Mouse (Mus musculus): ENCODE data around the gene Itpr2. TPM values are rescaled to one million over a fixed set of nuclear protein-coding genes. Genes with fewer than 3 reads are reported as not detected.

Gene Itpr2
- polyA plus RNA-seq, 1 experiment from 2014 or later = 6.1 TPM

GRCm38 (mm10) chr6:146258261-146258660 lies 243.8 kb downstream of the Itpr2 start:
- Histone ChIP-seq H3K4me1 (ENCODE audit: control insufficient read depth, insufficient read depth, low read length) (no peaks in the 10 kb centered on the region), H3K9me3 (ENCODE audit: control insufficient read depth, low read length) (no peaks in the 10 kb centered on the region), H3K9ac (replicated peaks; ENCODE audit: low read depth, low read length) (no peak overlapping the region), H3K4me2 (ENCODE audit: low read depth, low read length) (no peak overlapping the region), H3K27me3 (ENCODE audit: control insufficient read depth, insufficient read depth, low read length) (no peaks in the 10 kb centered on the region), H3K4me3 (ENCODE audit: low read depth, low read length) (no peak overlapping the region), H3K36me3 (ENCODE audit: control insufficient read depth, insufficient read depth, low read length) (no peaks in the 10 kb centered on the region), H3K27ac (ENCODE audit: low read depth, low read length) (no peak overlapping the region)
- ATAC-seq (ENCODE audit: low read depth) = no peak
- WGBS = 98% methylated on average over 3 of the region's 3 CpGs

GRCm38 (mm10) chr6:146256947-146257670 lies 244.9 kb downstream of the Itpr2 start:
- ATAC-seq (ENCODE audit: low read depth) = no peak
- Histone ChIP-seq H3K9me3 (ENCODE audit: control insufficient read depth, low read length) (no peaks in the 10 kb centered on the region), H3K27ac (ENCODE audit: low read depth, low read length) (no peak overlapping the region), H3K9ac (replicated peaks; ENCODE audit: low read depth, low read length) (no peak overlapping the region), H3K4me2 (ENCODE audit: low read depth, low read length) (no peak overlapping the region), H3K27me3 (ENCODE audit: control insufficient read depth, insufficient read depth, low read length) (no peaks in the 10 kb centered on the region), H3K36me3 (ENCODE audit: control insufficient read depth, insufficient read depth, low read length) (no peaks in the 10 kb centered on the region), H3K4me1 (ENCODE audit: control insufficient read depth, insufficient read depth, low read length) (no peaks in the 10 kb centered on the region), H3K4me3 (ENCODE audit: low read depth, low read length) (no peak overlapping the region)
- WGBS = 94% methylated on average over 7 of the region's 7 CpGs

- 81% methylated on average over 2 of the region's 2 CpGs for WGBS
- Histone ChIP-seq H3K4me2 (ENCODE audit: low read depth, low read length) (no peak overlapping the region), H3K36me3 (ENCODE audit: control insufficient read depth, insufficient read depth, low read length) (no peaks in the 10 kb centered on the region)
These were observed 245.6 kb downstream of the Itpr2 start for GRCm38 (mm10) chr6:146256401-146256800.

GRCm38 (mm10) chr6:146255656-146256055 lies 246.4 kb downstream of the Itpr2 start:
- Histone ChIP-seq H3K9me3 (ENCODE audit: control insufficient read depth, low read length) (no peaks in the 10 kb centered on the region), H3K27ac (ENCODE audit: low read depth, low read length) (no peak overlapping the region), H3K27me3 (ENCODE audit: control insufficient read depth, insufficient read depth, low read length) (no peaks in the 10 kb centered on the region), H3K4me3 (ENCODE audit: low read depth, low read length) (no peak overlapping the region), H3K9ac (replicated peaks; ENCODE audit: low read depth, low read length) (no peak overlapping the region), H3K4me1 (ENCODE audit: control insufficient read depth, insufficient read depth, low read length) (no peaks in the 10 kb centered on the region), H3K36me3 (ENCODE audit: control insufficient read depth, insufficient read depth, low read length) (no peaks in the 10 kb centered on the region), H3K4me2 (ENCODE audit: low read depth, low read length) (no peak overlapping the region)
- 95% methylated on average over 6 of the region's 6 CpGs for WGBS
- ATAC-seq (ENCODE audit: low read depth) = no peak

More at GRCm38 (mm10) chr6:146256401-146256800, 245.6 kb downstream of the Itpr2 start:
- no peaks in the 10 kb centered on the region for H3K9me3 ChIP-seq (ENCODE audit: control insufficient read depth, low read length)
- no peak for ATAC-seq (ENCODE audit: low read depth)
- no peaks in the 10 kb centered on the region for H3K27me3 ChIP-seq (ENCODE audit: control insufficient read depth, insufficient read depth, low read length)
- no peak overlapping the region for H3K27ac ChIP-seq (ENCODE audit: low read depth, low read length)
- no peak overlapping the region for H3K4me3 ChIP-seq (ENCODE audit: low read depth, low read length)
- no peak overlapping the region for H3K9ac ChIP-seq (replicated peaks; ENCODE audit: low read depth, low read length)
- no peaks in the 10 kb centered on the region for H3K4me1 ChIP-seq (ENCODE audit: control insufficient read depth, insufficient read depth, low read length)

- 65% methylated on average over 9 of the region's 9 CpGs for WGBS
- H3K4me1 ChIP-seq (ENCODE audit: control insufficient read depth, insufficient read depth, low read length) = no peaks in the 10 kb centered on the region
- H3K4me2 ChIP-seq (ENCODE audit: low read depth, low read length) = no peak overlapping the region
- no peak overlapping the region for H3K9ac ChIP-seq (replicated peaks; ENCODE audit: low read depth, low read length)
- H3K4me3 ChIP-seq (ENCODE audit: low read depth, low read length) = no peak overlapping the region
- H3K27ac ChIP-seq (ENCODE audit: low read depth, low read length) = no peak overlapping the region
- no peaks in the 10 kb centered on the region for H3K36me3 ChIP-seq (ENCODE audit: control insufficient read depth, insufficient read depth, low read length)
- H3K27me3 ChIP-seq (ENCODE audit: control insufficient read depth, insufficient read depth, low read length) = no peaks in the 10 kb centered on the region
- ATAC-seq (ENCODE audit: low read depth) = no peak
- no peaks in the 10 kb centered on the region for H3K9me3 ChIP-seq (ENCODE audit: control insufficient read depth, low read length)
These were observed 247.1 kb downstream of the Itpr2 start for GRCm38 (mm10) chr6:146254931-146255330.

- peak; percentile 66; the same call in 1 of the 2 replicates for ATAC-seq (ENCODE audit: low read depth)
- no peaks in the 10 kb centered on the region for H3K36me3 ChIP-seq (ENCODE audit: control insufficient read depth, insufficient read depth, low read length)
These were observed 247.7 kb downstream of the Itpr2 start for GRCm38 (mm10) chr6:146254216-146254820.

GRCm38 (mm10) chr6:146249096-146249495 lies 252.9 kb downstream of the Itpr2 start:
- WGBS = 87% methylated on average over 6 of the region's 6 CpGs
- Histone ChIP-seq H3K9ac (replicated peaks; ENCODE audit: low read depth, low read length) (no peak overlapping the region), H3K4me3 (ENCODE audit: low read depth, low read length) (no peak overlapping the region), H3K9me3 (ENCODE audit: control insufficient read depth, low read length) (no peaks in the 10 kb centered on the region), H3K36me3 (ENCODE audit: control insufficient read depth, insufficient read depth, low read length) (no peaks in the 10 kb centered on the region), H3K27me3 (ENCODE audit: control insufficient read depth, insufficient read depth, low read length) (no peaks in the 10 kb centered on the region), H3K4me2 (ENCODE audit: low read depth, low read length) (no peak overlapping the region), H3K4me1 (ENCODE audit: control insufficient read depth, insufficient read depth, low read length) (no peaks in the 10 kb centered on the region), H3K27ac (ENCODE audit: low read depth, low read length) (no peak overlapping the region)
- ATAC-seq (ENCODE audit: low read depth) = no peak

More at GRCm38 (mm10) chr6:146254216-146254820, 247.7 kb downstream of the Itpr2 start:
- Histone ChIP-seq H3K27me3 (ENCODE audit: control insufficient read depth, insufficient read depth, low read length) (no peaks in the 10 kb centered on the region), H3K9me3 (ENCODE audit: control insufficient read depth, low read length) (no peaks in the 10 kb centered on the region), H3K4me2 (ENCODE audit: low read depth, low read length) (no peak overlapping the region), H3K27ac (ENCODE audit: low read depth, low read length) (no peak overlapping the region), H3K9ac (replicated peaks; ENCODE audit: low read depth, low read length) (no peak overlapping the region), H3K4me1 (ENCODE audit: control insufficient read depth, insufficient read depth, low read length) (no peaks in the 10 kb centered on the region), H3K4me3 (ENCODE audit: low read depth, low read length) (no peak overlapping the region)
- 64% methylated on average over 3 of the region's 3 CpGs for WGBS

GRCm38 (mm10) chr6:146248341-146248740 lies 253.7 kb downstream of the Itpr2 start:
- Histone ChIP-seq H3K9me3 (ENCODE audit: control insufficient read depth, low read length) (no peaks in the 10 kb centered on the region), H3K36me3 (ENCODE audit: control insufficient read depth, insufficient read depth, low read length) (no peaks in the 10 kb centered on the region), H3K4me1 (ENCODE audit: control insufficient read depth, insufficient read depth, low read length) (no peaks in the 10 kb centered on the region), H3K9ac (replicated peaks; ENCODE audit: low read depth, low read length) (no peak overlapping the region), H3K4me3 (ENCODE audit: low read depth, low read length) (no peak overlapping the region), H3K4me2 (ENCODE audit: low read depth, low read length) (no peak overlapping the region), H3K27ac (ENCODE audit: low read depth, low read length) (no peak overlapping the region), H3K27me3 (ENCODE audit: control insufficient read depth, insufficient read depth, low read length) (no peaks in the 10 kb centered on the region)
- WGBS = 81% methylated on average over 2 of the region's 2 CpGs
- no peak for ATAC-seq (ENCODE audit: low read depth)

GRCm38 (mm10) chr6:146247906-146248305 lies 254.1 kb downstream of the Itpr2 start:
- Histone ChIP-seq H3K27ac (ENCODE audit: low read depth, low read length) (no peak overlapping the region), H3K4me2 (ENCODE audit: low read depth, low read length) (no peak overlapping the region), H3K4me3 (ENCODE audit: low read depth, low read length) (no peak overlapping the region), H3K9ac (replicated peaks; ENCODE audit: low read depth, low read length) (no peak overlapping the region), H3K36me3 (ENCODE audit: control insufficient read depth, insufficient read depth, low read length) (no peaks in the 10 kb centered on the region), H3K4me1 (ENCODE audit: control insufficient read depth, insufficient read depth, low read length) (no peaks in the 10 kb centered on the region), H3K9me3 (ENCODE audit: control insufficient read depth, low read length) (no peaks in the 10 kb centered on the region), H3K27me3 (ENCODE audit: control insufficient read depth, insufficient read depth, low read length) (no peaks in the 10 kb centered on the region)
- ATAC-seq (ENCODE audit: low read depth) = no peak
- 82% methylated on average over 1 of the region's 1 CpGs for WGBS

Measured in neural tube, embryonic 14.5 days (tissue).